Mouse (Mus musculus) cerebellum, adult 11 months (tissue): ENCODE measurements around the gene Paqr3.
A peak's percentile ranks its signal among the peaks of the same experiment; 100 is the strongest.

Experiments used
- DNase-seq: peaks from one replicate; pipeline ENCODE4 v3.0.0; 2022

The Paqr3 gene

DNA sequence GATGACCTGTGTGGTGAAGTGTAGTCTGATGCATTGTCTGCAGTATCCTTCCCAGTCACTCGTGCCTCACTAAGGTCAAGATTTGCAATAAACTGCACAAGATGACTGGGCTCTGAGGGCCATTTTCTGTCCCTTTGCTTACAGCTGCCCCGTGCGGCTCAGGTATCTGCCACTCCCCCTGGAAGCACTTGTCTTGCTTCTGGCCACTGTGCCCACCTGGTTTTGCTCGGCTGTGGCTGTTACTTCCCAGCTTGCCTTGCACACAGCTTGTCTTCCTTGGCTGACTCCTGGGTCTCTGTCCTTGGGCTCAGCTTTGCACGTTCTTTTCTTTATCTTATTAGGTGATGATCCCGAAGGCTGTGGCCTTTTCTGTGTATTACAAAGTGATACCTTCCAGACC, 27.7 kb downstream of the Paqr3 start:
- DNase-seq = no peak

DNA sequence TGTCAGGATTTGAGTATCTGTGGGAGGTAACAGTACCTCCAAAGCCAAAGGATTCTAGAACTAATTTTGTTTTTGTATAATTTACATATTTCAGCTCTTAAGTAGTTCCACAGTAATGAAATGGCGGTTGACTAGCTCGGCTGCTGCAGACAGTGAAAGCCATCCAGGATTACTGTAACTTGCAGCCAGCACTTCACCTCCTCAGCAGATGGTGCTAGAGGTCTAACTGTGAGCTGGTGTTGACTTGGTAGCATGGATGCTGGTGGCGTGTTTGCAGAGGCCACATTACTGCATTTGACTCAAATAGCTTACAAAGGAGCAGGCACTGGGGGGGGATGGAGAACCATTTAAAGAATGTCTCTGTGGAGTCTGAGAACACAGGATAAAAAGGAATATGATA, 29.9 kb downstream of the Paqr3 start:
- DNase-seq = peak; percentile 22

DNA sequence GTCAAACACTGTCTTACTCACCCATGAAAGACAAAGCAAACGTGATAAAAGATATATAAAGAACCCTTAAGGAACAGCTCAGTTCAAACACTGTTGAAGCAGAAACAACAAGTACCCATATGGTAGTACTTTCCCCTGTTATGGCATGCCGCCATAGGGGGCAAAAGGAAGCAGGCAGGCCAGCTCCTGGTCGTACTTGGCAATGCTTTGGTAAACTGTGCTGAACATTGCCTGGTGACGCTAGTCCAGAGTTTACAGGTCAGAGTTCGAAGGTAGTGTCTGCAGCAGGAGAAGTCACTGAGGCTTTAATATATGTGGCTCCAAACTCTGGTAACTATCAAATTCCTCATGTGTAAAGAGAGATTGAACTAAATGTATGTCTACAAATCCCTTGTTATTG, 32.8 kb downstream of the Paqr3 start:
- no peak for DNase-seq

DNA sequence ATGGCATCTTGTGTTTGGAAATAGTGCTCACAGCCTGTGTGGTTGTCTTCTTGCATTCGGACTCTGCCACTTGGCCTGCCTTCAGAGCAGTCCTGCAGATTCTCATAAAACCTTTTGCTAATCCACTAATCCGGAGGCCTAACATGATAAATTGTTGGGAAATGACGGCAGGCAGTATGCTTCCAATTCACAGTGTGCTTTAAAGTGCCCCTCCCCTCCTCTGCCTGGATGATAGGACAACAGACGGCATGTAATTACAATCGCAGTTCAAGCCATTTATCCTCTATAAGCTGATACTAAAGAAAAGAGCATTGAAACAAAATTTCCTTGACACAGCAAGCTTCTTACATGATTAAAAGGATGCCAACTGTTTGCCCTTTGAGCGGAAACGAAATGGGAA, 33.7 kb downstream of the Paqr3 start:
- DNase-seq = no peak

DNA sequence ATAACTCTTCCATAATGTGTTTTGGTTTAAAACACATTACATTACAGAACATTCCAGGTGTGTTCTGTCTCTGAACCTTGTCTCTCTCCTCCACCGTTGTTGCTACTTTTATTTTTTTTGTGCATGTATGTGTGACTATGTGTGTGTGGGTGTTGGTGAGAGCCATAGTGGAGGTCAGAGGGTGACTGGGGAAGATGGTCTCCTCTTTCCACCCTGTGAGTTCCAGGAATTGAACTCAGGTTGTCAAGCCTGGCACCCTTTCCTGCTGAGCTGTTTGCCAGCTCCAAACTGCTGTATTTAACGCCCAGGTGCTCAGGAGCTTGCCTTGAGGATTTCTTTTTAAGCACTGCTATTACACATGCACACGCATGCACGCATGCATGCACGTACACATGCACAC, 35.2 kb downstream of the Paqr3 start:
- no peak for DNase-seq

DNA sequence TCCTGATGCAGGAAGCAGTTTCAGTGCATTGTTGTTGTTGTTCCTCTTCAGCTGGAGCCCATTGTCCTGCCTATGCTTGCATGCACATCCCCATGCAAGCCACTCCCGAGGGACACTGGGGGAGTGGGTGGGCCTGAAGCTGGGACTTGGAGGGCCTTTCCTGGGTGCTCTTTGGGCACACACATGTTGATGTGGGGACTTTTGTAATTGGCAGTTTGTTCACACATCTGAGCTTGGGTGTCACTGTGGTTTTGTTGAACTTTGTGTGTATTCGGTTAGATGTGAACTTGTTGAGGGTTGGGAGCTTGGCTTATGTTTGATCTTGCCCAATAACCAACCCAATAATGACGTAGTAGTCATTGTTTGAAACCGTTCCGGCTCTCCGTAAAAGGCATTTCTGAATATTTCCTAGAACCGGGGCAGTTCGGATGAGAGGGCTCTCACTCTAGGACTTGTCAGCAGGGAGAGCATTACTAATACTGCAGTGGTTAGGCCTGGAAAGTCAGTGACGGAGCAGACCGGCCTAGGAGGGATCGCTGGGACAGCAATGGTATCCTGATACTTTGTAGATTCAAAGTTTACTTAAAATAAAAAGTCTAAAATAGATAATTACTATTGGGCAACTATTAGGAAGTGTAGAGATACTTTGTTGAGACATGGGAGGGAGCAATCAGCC, 35.8 kb downstream of the Paqr3 start:
- DNase-seq = no peak

DNA sequence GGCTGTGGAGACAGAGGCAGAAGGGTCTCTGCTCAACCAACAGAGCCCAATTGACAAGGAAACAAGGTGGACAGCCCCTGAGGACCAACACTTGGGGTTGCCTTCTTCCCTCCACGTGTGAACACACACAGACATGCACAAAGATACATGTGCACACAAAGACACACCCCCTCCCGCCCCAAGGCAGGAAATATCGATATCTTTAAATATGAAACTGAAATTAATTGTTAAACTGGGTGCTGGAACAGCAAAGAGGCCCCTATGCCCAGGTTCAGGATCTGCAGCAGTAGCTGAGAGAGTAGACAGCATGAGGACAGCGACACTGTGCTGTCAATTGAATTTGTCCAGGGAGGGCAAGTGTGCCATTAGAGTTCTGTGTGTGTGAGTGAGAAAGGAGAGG, 45.6 kb downstream of the Paqr3 start:
- no peak for DNase-seq

DNA sequence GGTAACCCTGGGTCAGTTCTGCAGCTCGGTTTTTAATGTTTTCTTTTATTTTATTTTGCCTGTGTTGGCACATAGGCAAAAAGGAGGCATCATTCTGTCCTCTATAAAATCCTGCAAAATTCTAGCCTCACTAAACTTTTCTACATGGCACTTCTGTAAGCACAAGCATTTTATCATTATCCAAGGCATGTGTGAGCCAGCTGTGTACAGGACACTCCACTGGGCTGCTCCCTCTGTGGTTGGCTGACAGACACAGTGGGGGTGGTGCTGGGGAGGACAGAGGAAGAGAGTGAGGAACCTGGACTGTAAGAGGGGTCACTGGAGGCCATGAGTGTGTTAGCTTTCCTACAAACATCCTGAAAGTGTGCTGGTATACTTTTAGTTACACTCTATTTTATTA, 49.4 kb downstream of the Paqr3 start:
- no peak for DNase-seq

DNA sequence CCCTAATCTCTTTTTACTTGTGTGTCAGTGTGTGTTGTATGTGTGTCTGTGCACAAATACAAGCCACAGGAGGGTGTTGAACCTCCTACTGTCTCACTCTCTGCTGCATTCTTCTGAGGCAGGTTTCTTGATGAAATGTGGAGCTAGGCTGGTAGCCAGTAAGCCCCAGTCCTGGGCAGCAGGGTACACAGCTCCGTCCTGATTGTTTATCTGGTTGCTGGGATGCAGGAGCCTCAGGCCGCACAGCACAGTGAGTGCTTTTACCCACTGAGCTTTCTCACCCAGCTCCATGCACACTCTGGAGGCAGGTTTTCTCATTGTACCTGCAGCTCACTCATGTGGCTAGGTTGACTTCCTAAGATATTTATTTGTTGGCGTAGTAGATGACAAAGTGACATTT, 50.5 kb downstream of the Paqr3 start:
- DNase-seq = no peak

DNA sequence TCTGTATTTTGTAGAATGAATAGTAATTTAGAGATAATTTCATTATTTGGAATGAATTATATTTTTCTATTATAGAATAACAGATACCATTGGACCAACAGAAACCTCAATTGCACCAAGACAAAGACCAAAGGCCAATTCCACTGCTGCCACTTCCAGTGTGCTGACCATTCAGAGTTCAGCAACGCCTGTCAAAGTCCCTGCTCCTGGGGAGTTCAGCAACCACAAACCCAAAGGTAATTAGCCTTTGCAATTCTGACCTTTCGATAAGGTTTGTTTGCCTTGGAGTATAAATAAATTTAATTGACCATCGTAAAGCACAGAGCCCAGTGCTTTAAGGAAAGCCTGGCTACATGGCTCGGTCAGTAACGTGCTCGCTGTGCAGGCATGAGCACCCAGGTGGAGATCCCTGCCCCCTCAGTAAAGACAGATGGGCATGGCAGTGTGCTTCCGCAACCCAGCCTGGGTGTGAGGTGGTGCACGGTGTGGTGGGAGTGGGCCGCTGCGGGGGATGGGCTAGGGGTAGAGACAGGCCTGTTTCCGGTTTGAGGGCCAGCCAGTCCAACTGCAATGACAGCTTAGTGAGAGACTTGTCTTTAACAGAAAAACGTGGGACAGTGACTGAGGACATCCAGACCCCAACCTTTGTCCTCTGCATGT, 54.5 kb downstream of the Paqr3 start:
- no peak for DNase-seq

DNA sequence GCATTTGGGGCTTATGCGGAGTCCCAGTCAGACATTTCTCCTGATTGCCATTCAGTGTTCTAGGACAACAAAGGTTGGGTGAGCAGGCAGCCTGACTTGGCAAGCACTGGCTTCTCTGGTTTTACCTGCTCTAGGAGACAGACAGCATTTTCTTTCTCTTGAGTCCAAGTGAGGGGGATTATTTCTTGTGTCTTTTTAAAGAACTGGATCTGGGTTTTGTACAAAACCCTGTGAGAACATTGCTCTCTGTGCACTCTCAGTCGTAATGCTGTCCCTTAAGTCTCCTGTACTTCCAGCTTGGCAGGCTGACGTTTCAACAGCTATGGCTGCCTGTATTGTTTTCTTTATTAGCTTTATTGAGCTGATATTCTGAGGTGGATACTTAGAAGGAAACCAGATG, 55.0 kb downstream of the Paqr3 start:
- no peak for DNase-seq

DNA sequence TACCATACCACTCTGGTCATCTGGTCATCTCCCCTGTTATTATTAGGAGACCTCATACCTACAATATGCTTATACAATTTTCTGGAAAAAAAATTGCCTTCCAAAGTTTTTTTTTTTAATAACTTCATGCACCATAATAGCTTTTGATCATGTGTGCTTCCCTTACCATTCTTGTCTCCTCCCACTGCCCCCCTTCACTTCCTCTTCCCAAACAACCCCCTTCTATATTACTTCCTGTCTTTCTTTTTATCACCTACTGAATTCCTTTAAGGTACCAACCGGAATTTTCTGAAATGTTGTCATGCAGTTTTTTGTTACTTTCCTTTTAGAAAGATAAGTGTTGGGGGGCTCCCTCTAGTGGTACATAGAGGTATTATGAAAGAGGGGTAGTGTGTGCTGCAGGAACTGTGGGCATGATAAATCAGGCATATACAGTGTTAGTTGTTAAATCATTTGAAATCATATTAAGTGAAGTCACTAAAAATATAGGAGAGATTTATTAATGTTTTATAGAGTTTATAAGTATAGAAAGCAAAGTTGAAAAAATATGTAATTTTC, 55.8 kb downstream of the Paqr3 start:
- DNase-seq = no peak

DNA sequence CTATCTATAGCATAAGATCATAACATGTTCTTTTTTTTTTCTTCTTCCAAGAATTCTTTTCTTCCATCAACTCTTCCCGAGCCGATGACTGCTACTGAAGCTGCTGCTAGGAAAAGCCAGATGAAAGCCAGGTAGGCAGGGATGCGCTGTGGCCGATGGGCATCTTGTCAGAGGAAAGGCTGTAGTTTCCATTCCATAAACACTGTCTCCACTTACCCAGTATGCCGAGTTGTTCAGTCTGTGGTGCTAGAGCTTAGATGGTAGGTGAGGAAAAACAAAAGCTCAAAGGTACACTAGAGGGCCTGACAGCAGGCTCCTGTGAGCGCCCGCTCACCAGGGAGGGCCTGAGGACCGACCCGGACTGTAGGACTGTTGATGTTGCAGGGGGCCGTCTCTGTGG, 56.6 kb downstream of the Paqr3 start:
- DNase-seq = no peak

DNA sequence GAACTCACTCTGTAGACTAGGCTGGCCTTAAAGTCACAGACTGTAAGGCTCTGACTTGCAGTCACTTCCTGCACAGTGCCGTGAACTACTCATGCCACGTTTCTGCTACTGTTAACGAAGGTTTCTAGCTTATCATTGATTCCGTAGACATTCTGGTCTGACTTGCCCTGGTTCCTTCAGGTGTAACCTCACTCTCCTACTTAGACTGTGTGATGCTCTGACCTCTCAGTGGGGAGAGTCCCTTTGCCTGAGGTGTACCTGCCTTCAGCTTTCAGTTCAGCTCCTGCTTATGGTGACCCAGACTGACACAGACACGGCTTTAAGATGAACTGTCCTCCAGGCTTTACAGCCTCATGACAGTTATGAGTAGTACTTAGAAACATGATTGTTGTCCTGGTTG, 57.2 kb downstream of the Paqr3 start:
- no peak for DNase-seq

DNA sequence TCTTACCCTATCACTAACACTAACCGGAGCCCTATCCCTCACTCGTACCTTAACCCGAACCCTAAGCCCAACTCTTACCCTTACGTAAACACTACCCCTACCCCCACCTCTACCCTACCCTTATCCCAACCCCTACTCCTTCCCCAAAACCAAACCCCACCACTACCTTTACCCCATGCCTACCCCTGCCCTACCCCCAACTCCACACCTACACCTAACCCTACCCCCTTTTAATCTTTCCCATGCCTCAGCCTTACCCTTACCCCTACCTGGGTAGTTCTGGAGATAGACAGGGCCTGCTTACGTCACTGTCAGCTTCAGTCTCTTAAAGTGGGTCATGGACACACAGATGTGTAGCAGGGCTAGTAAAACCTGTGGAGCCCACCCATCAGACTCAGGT, 62.5 kb downstream of the Paqr3 start:
- DNase-seq = no peak

DNA sequence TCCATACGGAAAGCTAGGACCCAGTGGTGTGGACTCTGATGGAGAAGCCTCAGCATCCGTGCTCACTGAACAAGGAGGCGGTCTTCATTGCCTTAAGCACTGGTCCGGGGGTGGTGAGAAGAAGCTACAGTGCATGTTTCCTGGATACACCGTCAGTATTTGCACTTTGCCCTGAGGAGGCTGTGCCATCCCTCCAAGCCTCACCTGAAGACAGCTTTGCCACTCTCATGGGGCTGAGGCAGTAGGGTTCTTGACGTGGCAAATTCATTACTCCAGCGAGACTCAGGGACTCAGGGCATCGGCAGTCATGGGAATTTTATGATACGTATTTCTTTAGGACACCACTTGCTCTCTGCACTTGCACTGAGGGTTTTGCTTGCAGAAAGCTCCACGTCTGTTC, 64.7 kb downstream of the Paqr3 start:
- DNase-seq = no peak

DNA sequence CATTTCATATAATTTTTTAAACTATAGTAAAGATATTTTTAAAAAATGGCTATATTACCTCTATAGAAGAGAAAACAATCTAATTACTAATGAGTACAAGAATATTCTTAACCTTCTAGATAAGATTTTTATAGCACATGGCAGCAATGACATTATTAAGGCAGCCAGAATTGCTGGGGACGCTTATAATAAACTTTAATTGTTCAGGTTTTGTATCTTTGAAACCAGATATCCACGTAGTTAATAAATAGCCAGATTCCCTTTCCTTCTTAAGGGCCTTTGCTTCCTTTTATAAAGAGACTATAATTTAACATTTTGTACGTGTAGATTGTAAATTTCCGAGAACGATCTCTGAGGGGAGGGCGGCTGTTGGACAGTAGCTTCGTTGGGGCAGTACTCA, 66.1 kb downstream of the Paqr3 start:
- DNase-seq = no peak
